Mouse (Mus musculus): Measurements from ENCODE around the gene Slc22a8.
A peak's percentile ranks its signal among the peaks of the same experiment; 100 is the strongest.

Slc22a8 gene

GRCm38 (mm10) chr19:8599229-8599628, 8.2 kb downstream of the Slc22a8 start:
- DNase-seq: no peak

GRCm38 (mm10) chr19:8601922-8602321, 10.9 kb downstream of the Slc22a8 start:
- DNase-seq: no peak

- DNase-seq: no peak
These were observed 11.9 kb downstream of the Slc22a8 start for GRCm38 (mm10) chr19:8602914-8603313.

GRCm38 (mm10) chr19:8604536-8605240, 13.6 kb downstream of the Slc22a8 start:
- DNase-seq: no peak

- no peak for DNase-seq
These were observed 14.1 kb downstream of the Slc22a8 start for GRCm38 (mm10) chr19:8605241-8605558.

- DNase-seq: no peak
These were observed 20.5 kb downstream of the Slc22a8 start for GRCm38 (mm10) chr19:8611358-8612123.

GRCm38 (mm10) chr19:8613111-8613510, 22.1 kb downstream of the Slc22a8 start:
- DNase-seq: no peak

GRCm38 (mm10) chr19:8614343-8614742, 23.3 kb downstream of the Slc22a8 start:
- no peak for DNase-seq

GRCm38 (mm10) chr19:8616314-8616713, 25.3 kb downstream of the Slc22a8 start:
- no peak for DNase-seq

- DNase-seq: no peak
These were observed 26.9 kb downstream of the Slc22a8 start, which contains the start of gene Slc22a6 for GRCm38 (mm10) chr19:8617904-8618303. Gene Slc22a6, plus strand, starts transcription at chr19:8618039.

- no peak for DNase-seq
These were observed 30.0 kb downstream of the Slc22a8 start for GRCm38 (mm10) chr19:8621098-8621497.

GRCm38 (mm10) chr19:8630249-8630648, 39.2 kb downstream of the Slc22a8 start:
- DNase-seq: no peak

GRCm38 (mm10) chr19:8630826-8631225, 39.8 kb downstream of the Slc22a8 start:
- DNase-seq: no peak

GRCm38 (mm10) chr19:8632029-8632428, 41.0 kb downstream of the Slc22a8 start:
- no peak for DNase-seq

- DNase-seq: no peak
These were observed 51.0 kb downstream of the Slc22a8 start for GRCm38 (mm10) chr19:8642086-8642485.

GRCm38 (mm10) chr19:8646393-8646792, 55.3 kb downstream of the Slc22a8 start:
- DNase-seq: no peak

- peak; percentile 48 for DNase-seq
These were observed 64.8 kb downstream of the Slc22a8 start for GRCm38 (mm10) chr19:8655833-8656232.

GRCm38 (mm10) chr19:8656341-8656740, 65.3 kb downstream of the Slc22a8 start:
- DNase-seq: no peak

Measured in retina, postnatal 1 day (tissue).